Mouse (Mus musculus) gastrocnemius, postnatal 25 days (tissue): ENCODE measurements around the gene Ranbp6. TPM values are rescaled to one million over a fixed set of nuclear protein-coding genes. Genes with fewer than 3 reads are reported as not detected.

Source experiments
- DNase-seq: peaks from one replicate; pipeline ENCODE4 v3.0.0; 2022
- total RNA-seq, 2 experiments: library from RNA; stranded (reverse); gene quantifications; 1 replicate in 1 of 2; 2 replicates in 1 of 2; pipeline ENCODE4 v1.2.3; 2021

Ranbp6 gene
- total RNA-seq, 2 experiments from 2014 or later, result 8.0 to 8.1 TPM

- DNase-seq, result no peak
Observed at GRCm38 (mm10) chr19:29810022-29810421, 2.8 kb downstream of the Ranbp6 start.

GRCm38 (mm10) chr19:29805917-29806785, 6.6 kb downstream of the Ranbp6 start, which contains the start of gene 9930021J03Rik:
Gene 9930021J03Rik (minus strand): TSS chr19:29805989.
- peak; percentile 98 for DNase-seq

- DNase-seq, result peak; percentile 66
Observed at GRCm38 (mm10) chr19:29805101-29805916, 7.5 kb downstream of the Ranbp6 start.

GRCm38 (mm10) chr19:29803946-29804345, 8.8 kb downstream of the Ranbp6 start:
- DNase-seq, result no peak

- no peak for DNase-seq
Observed at GRCm38 (mm10) chr19:29797371-29797770, 15.4 kb downstream of the Ranbp6 start.

- no peak for DNase-seq
Observed at GRCm38 (mm10) chr19:29787997-29788396, 24.8 kb downstream of the Ranbp6 start.

- no peak for DNase-seq
Observed at GRCm38 (mm10) chr19:29782914-29783313, 29.9 kb downstream of the Ranbp6 start.

Other genes starting within 250 kb of the Ranbp6 start
- 1 to 10 TPM; 6.7 to 7.7 TPM for gene Ermp1, start 164.6 kb downstream of the Ranbp6 start, total RNA-seq
- gene Mlana, start 115.2 kb downstream of the Ranbp6 start, total RNA-seq, result not detected
- 10 to 100 TPM in 1 of 2 experiments, 1 to 10 TPM in 1; 9.7 to 11.0 TPM for gene 9930021J03Rik, start 7.0 kb downstream of the Ranbp6 start, total RNA-seq
- gene Il33, start 112.1 kb upstream of the Ranbp6 start, total RNA-seq, result 1 to 10 TPM; 3.3 to 5.6 TPM
- not detected for gene Trpd52l3, start 190.8 kb upstream of the Ranbp6 start, total RNA-seq
- gene Uhrf2, start 217.5 kb upstream of the Ranbp6 start, total RNA-seq, result 10 to 100 TPM; 13.3 to 14.3 TPM